Mouse (Mus musculus) left cerebral cortex, adult 8-10 months (tissue): Measurements from ENCODE around the gene 9530077C05Rik. TPM values are rescaled to one million over a fixed set of nuclear protein-coding genes. Genes with fewer than 3 reads are reported as not detected.
"Not testable (repeated sequence)": the region's sequence is repeated elsewhere in the genome, so short reads cannot be mapped to it uniquely, and the experiment has no call there.

Experiments
- DNase-seq, 2 experiments: peaks; one replicate each; pipeline ENCODE4 v3.0.0; 2022; ENCODE audit warnings: low spot score in 2 of 2
- total RNA-seq, 4 experiments: library from RNA; stranded (reverse); gene quantifications; 2 replicates each; pipeline ENCODE4 v1.2.4; 2022

9530077C05Rik gene
- total RNA-seq, 4 experiments from 2014 or later: 5.5 to 7.3 (median 6.5) TPM

DNA sequence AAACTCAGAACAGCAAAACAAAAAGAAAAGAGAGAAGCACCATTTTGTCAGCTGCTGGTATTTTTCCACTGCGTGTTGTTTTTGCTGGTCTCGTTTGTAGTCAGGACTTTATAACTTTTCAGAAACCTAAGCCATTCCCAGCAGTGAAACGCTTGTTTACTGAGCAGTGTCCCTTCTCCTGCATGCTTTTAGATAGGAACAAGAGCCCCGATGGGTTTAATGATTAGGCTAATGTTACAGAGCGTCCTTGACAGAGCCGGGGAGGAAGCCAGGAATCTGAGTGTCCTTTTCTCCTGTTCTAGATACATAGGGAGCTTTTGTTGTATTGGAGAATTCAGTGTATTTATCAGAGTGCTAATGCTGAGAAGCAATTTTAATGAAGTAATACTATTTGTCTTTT, 6.2 kb downstream of the 9530077C05Rik start:
- DNase-seq: no peak

DNA sequence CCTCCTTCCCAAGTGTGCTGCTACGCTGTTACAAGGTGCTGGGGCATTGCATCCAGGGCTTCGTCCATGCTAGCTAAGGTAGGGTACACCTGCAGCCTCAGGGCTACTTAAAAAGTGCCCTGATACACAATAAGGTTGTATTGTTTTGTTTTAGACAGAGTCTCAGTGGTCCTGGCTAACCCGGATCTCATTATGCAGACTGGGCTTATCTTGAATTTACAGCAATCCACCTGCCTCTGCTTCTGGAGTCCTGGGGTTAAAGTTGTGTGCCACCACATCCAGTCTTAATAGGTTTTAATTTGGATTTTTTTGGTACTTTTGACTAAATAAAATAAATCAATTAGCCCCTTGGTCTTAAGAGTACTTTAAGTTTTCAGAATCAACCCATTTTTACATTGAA, 8.6 kb downstream of the 9530077C05Rik start:
- no peak for DNase-seq

DNA sequence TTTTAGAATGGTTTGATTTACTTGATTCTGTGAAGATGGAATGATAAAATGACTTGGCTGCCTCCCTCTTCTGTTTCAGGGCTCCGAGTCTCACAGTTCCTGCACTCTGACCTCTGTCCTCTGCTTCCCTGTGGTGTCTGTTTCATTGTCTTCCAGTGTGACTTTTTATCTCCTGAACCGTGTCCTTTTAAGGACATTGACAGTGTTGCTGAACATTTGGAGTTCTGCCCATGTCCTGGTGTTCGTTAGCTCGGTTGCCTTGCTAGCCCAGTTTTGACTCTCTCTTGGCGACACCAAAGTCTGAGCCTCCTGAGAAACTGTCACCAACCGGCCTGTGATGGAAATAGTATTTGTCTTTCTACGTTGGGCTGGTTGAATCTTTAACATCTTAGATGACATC, 9.2 kb downstream of the 9530077C05Rik start:
- DNase-seq: no peak

DNA sequence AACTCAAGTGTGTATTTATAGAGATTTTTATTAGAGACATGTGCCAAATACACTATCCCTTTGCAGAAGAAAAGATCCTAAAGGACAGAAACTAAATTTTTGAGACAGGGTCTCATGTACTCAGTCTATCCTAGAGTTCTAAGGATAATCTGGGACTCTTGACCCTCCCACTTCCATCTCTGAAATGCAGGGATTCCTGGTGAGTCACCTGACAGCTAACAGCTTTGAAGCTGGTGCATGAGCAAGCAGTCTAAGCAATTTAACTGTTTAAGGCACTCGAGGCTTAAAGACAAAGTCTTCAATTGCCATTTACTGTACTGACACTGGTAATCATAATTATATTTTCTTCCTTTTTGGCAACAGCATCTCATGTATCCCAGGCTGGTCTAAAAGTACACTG, 11.2 kb downstream of the 9530077C05Rik start:
- no peak for DNase-seq

DNA sequence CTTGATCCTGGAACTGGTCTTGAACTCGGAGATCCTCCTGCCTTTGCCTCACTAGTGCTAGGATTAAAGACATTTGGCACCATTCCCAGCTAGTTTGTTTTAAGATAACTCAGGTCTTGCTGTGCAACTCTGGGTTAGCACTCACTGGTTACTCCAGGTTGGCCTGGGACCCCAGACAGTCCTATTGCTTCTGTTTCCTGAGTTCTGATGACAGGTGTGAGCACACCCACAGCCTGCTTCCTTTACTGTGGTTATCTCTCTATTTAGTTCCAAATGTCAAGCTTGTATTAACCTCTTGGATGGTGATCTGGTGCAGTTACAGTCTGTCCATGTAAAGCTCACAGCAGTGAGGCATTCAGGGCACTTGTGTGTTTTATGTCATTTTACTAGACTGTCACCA, 12.2 kb downstream of the 9530077C05Rik start:
- DNase-seq: no peak

DNA sequence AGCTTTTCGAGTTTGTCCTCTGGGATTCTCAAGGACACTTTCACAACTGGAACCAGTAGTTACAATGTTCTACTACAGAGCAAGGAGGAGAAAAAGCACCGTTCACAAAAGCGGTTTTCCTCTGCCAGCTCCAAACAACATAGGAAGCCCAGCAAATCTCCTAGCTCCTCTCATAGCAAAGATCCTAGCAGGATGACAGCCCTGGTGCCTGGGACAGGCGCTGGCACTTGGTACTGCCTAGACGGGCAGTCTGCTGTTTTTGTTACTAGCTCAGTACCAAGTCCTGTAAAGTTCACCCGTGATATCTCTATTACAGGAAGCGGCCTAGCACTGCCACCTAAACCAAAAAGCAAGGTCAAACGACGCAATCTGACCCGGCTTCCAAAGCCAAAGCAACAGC, 12.9 kb downstream of the 9530077C05Rik start:
- no peak for DNase-seq

DNA sequence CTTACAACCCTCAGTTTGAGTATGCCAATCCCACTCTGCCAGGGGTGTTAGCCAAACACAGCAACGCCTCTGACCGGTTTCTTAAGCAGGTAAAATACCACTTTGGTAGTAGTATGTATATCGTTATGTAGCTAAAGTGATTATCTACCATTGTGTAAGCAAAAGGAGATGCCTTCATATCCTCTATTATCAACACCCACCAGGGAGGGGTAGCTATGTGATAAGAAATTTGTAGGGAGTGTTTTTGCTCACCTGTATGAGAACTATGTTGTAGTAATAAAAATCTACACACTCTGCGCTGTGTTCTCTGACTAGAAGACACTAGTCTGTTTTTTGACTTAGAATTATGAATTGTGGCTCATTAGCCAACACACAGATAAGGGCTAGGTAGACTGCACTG, 13.4 kb downstream of the 9530077C05Rik start:
- no peak for DNase-seq

DNA sequence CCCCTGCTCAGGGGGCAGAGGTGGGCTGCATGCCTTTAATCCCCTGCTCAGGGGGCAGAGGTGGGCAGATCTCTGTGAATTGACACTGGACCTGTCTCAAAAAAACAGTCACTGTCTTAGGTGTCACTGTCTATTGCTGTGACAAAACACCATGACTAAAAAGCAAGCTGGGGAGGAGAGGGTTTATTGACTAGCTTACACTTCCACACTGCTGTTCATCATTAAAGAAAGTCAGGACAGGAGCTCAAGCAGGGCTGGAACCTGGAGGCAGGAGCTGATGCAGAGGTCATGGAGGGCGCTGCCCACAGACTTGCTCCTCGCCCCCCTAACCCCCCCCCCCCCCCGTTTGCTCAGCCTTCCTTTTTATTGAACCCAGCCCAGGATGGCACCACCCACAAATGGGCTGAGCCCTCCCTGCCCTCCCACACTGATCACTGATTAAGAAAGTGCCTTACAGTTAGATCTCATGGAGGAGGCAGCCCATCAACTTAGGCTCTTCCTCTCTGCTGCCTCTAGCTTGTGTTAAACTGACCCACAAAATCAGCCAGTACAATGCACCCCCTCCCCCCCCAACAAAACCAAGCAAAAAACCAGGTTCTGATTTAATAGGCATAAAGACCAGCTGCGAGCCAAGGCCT, 16.8 kb downstream of the 9530077C05Rik start:
- DNase-seq: no peak

- no peak for DNase-seq
Measured at GRCm38 (mm10) chr9:22428666-22429410, 17.5 kb downstream of the 9530077C05Rik start.

DNA sequence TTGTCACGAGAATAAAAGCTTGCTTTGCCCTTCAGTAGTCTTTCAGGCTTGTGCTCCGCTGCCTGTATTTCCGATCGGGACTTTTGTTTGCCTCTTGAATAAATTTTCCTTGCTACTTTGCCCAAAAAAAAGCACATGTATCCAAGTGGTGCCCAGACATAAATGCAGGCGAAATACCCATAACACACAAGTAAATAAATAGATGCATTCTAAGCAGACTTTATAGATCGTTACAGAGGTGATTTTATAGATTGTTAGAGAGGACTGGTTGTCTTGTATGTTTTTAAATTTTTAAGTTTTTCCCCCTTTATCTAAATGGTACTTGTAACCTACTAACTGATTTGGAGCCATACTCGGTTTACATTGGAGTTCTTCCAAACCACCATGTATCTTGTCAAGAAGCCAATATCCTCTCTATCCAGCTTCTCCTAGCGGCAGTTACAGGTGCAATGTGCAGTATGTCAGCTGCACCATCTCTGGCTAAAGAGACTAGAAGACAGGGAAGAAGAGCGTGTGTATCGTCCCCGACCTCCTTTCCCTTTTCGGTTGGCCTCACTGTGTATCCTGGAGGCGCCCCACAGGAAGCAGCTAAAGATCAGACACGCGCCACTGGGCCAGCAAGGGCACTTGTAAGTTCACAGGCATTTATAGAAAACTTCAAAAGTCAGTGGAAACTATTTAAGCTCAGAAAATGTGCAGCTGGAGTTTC, 18.4 kb downstream of the 9530077C05Rik start:
- DNase-seq: no peak

DNA sequence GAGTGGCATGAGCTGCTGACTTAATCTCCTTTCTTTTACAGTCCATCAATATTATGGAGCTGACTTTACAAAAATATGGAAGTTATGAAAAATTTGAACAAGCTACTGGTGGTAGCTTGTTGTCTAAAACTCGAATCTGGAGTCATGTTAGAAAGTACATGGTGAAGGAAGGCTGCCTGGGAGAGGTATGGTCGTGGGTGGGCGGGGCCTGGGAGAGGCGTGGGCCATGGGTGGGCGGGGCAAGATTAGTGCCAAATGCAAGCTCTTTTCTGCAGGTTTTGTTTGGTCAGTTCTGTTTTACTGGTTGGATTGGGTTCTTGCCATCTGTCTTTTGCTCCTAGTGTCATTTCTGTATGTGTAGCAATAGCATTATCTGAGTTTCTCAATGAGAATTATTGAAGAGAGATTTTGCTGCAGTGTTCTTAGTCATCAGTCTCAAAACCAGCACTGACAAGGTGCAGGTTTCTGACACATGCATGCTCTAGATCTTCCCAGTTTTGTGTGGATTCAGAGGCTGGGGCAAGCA, 19.1 kb downstream of the 9530077C05Rik start:
- DNase-seq: no peak

- no peak for DNase-seq
Measured at GRCm38 (mm10) chr9:22433221-22433620, 21.9 kb downstream of the 9530077C05Rik start.

- DNase-seq: no peak
Measured at GRCm38 (mm10) chr9:22434101-22434500, 22.8 kb downstream of the 9530077C05Rik start.

DNA sequence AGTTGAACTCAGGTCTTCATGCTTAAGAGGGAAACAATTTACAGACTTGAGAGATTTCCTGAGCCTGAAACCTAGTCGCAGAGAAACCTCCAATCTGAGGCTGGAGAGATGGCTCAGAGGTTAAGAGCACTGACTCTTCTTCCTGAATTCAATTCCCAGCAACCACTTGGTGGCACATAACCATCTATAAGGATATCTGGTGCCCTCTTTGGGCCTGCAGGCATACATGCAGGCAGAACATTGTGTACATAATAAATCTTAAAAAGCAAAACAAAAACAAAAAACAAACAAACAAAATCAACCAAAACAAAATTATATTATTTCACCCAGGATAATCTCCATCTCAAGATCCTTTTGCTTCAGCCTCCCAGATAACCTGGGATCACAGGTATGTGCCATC, 27.5 kb downstream of the 9530077C05Rik start:
- DNase-seq: no peak

GRCm38 (mm10) chr9:22443157-22443556, 31.8 kb downstream of the 9530077C05Rik start:
- DNase-seq: no peak

DNA sequence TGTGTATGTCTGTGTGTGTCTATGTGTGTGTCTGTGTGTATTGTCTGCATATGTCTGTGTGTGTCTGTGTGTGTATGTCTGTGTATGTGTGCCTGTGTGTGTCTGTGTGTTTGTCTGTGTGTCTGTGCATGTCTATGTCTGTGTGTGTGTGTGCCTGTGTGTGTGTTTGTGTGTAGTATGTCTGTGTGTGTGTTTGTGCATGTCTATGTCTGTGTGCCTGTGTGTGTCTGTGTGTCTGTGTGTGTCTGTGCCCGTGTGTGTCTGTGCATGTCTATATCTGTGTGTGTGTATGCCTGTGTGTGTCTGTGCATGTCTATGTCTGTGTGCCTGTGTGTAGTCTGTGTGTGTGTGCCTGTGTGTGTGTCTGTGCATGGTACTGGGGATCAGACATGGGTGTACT, 33.8 kb downstream of the 9530077C05Rik start:
- no peak for DNase-seq

DNA sequence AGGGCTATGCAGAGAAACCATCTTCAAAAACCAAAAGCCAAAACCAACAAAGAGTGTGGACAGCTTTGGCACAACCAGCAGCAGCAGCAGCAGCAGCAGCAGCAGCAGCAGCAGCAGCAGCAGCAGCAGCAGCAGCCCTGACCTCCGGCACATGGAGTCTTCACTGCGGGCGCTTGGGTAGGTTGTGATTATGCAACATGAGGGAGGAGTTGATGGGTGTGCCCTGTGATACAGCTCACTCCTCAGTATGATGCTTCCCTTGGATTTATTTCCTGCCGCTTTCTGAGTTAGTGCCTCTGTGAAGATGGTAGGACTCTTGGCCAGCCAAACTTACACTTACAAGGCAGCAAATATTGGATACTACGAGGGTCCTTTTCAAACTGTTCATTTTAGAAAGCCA, 35.9 kb downstream of the 9530077C05Rik start:
- no peak for DNase-seq

GRCm38 (mm10) chr9:22448420-22448819, 37.1 kb downstream of the 9530077C05Rik start:
- no peak for DNase-seq

- no peak for DNase-seq
Measured at GRCm38 (mm10) chr9:22449209-22449608, 37.9 kb downstream of the 9530077C05Rik start.

- no peak for DNase-seq
Measured at GRCm38 (mm10) chr9:22452697-22453096, 41.4 kb downstream of the 9530077C05Rik start.

GRCm38 (mm10) chr9:22453501-22453924, 42.2 kb downstream of the 9530077C05Rik start:
- no peak for DNase-seq

GRCm38 (mm10) chr9:22453990-22454389, 42.7 kb downstream of the 9530077C05Rik start, which contains the start of gene Gm17545:
Gene Gm17545, plus strand, starts transcription at chr9:22454290.
- not testable (repeated sequence) for DNase-seq
